Mouse (Mus musculus) spleen, adult 2 months (tissue): Measurements from ENCODE around the gene Lst1. TPM values are rescaled to one million over a fixed set of nuclear protein-coding genes. Genes with fewer than 3 reads are reported as not detected.

Source experiments
- DNase-seq, 2 experiments: peaks; one replicate each; pipeline versions ENCODE4 v3.0.0 to v3.0.0-alpha.2; 2012 to 2021; ENCODE audit warnings: low spot score in 2 of 2, low read depth in 1 of 2
- H3K27ac ChIP-seq: fragments of 200-500 bp; 2 replicates; pipeline ENCODE4 v1.5.1; 2012; ENCODE audit warnings: low read length, inconsistent platforms; ENCODE audit not compliant: insufficient read depth
- H3K27me3 ChIP-seq: fragments of 200-500 bp; 2 replicates; pipeline ENCODE4 v1.6.1; 2012; ENCODE audit warnings: mild to moderate bottlenecking, moderate library complexity, low read length, inconsistent platforms; ENCODE audit not compliant: control insufficient read depth, insufficient read depth
- H3K36me3 ChIP-seq: fragments of 200-500 bp; 2 replicates; pipeline ENCODE4 v1.6.1; 2012; ENCODE audit warnings: mild to moderate bottlenecking, low read length, inconsistent platforms; ENCODE audit not compliant: control insufficient read depth, insufficient read depth
- H3K4me1 ChIP-seq: fragments of 200-500 bp; 2 replicates; pipeline ENCODE4 v1.6.1; 2011; ENCODE audit warnings: inconsistent platforms; ENCODE audit not compliant: control insufficient read depth, insufficient read depth, insufficient read length
- H3K4me3 ChIP-seq: fragments of 200-500 bp; 2 replicates; pipeline ENCODE4 v1.5.1; 2011; ENCODE audit warnings: mild to moderate bottlenecking, inconsistent platforms; ENCODE audit not compliant: insufficient read depth, insufficient read length; ENCODE audit errors: extremely low read depth
- CTCF ChIP-seq: fragments of 200-500 bp; IDR thresholded peaks from 2 replicates; pipeline ENCODE4 v1.5.1; 2011; ENCODE audit warnings: mild to moderate bottlenecking, inconsistent platforms; ENCODE audit not compliant: insufficient read depth, insufficient read length, insufficient replicate concordance; ENCODE audit errors: extremely low read depth
- POLR2A ChIP-seq: fragments of 200-500 bp; IDR thresholded peaks from 2 replicates; pipeline ENCODE4 v1.6.1; 2011; ENCODE audit warnings: low read depth, low read length, inconsistent platforms
- WGBS: fragments of 180-500 bp; shearing (Covaris S2); methylation state at CpG from one replicate; pipeline ENCODE4 v1.1.7; 2018; 5-methylcytosine and 5-hydroxymethylcytosine counted together
- polyA plus RNA-seq: library from polyadenylated mRNA; depleted of rRNA; stranded (reverse); fragments of >200 nt; gene quantifications from 2 replicates; pipeline ENCODE4 v1.2.3, GENCODE M21; 2012

Gene Lst1
- polyA plus RNA-seq, 1 experiment: 109 TPM

- 10% methylated on average over 12 of the region's 12 CpGs for WGBS
- TF ChIP-seq POLR2A (no peak), CTCF (no peak)
- DNase-seq: peak; percentile 73 to 84
- Histone ChIP-seq H3K27ac (peak overlapping the region; percentile 84), H3K36me3 (no peaks in the 10 kb centered on the region), H3K27me3 (no peaks in the 10 kb centered on the region), H3K4me3 (peak overlapping the region; percentile 5; the same call in 1 of the 2 replicates), H3K4me1 (peaks cover 38% of the 10 kb centered on the region)
Measured at GRCm38 (mm10) chr17:35209785-35210535, 21.7 kb upstream of the Lst1 start.

GRCm38 (mm10) chr17:35205380-35205769 is 17.1 kb upstream of the Lst1 start:
- no peaks in the 10 kb centered on the region for H3K36me3 ChIP-seq
- WGBS: 26% methylated on average over 10 of the region's 10 CpGs
- peaks cover 30% of the 10 kb centered on the region for H3K4me1 ChIP-seq
- peak overlapping the region; percentile 90 for H3K27ac ChIP-seq
- no peak for TF ChIP-seq CTCF
- peak in 1 of 2 experiments; percentile 44 for DNase-seq
- H3K27me3 ChIP-seq: no peaks in the 10 kb centered on the region
- peak overlapping the region; percentile 62; the same call in 1 of the 2 replicates for H3K4me3 ChIP-seq

- Histone ChIP-seq H3K27ac (peak within 1 kb of the TSS; percentile 90), H3K27me3 (no peaks in the 10 kb centered on the region), H3K4me1 (peaks cover 32% of the 10 kb centered on the region), H3K4me3 (peak within 1 kb of the TSS; percentile 62), H3K36me3 (peaks cover 2% of the 10 kb centered on the region; the same call in 1 of the 2 replicates)
- 20% methylated on average over 20 of the region's 20 CpGs for WGBS
- 0 out of 2 replicates have a peak, but pooled peaks have one; percentile 4 for TF ChIP-seq CTCF
- TF ChIP-seq POLR2A: peak; percentile 81
- DNase-seq: peak in 1 of 2 experiments; percentile 78
Measured at GRCm38 (mm10) chr17:35204494-35205379, 16.5 kb upstream of the Lst1 start, which contains the start of gene Lta. TSS of gene Lta (minus strand) at chr17:35205351.

GRCm38 (mm10) chr17:35202442-35202841 is 14.2 kb upstream of the Lst1 start:
- Histone ChIP-seq H3K27me3 (no peaks in the 10 kb centered on the region), H3K27ac (peak overlapping the region; percentile 69; the same call in 1 of the 2 replicates), H3K4me1 (peaks cover 24% of the 10 kb centered on the region), H3K4me3 (peak overlapping the region; percentile 25; the same call in 1 of the 2 replicates), H3K36me3 (peaks cover 3% of the 10 kb centered on the region; the same call in 1 of the 2 replicates)
- TF ChIP-seq POLR2A (no peak), CTCF (no peak)
- no peak for DNase-seq
- WGBS: 88% methylated on average over 4 of the region's 4 CpGs

GRCm38 (mm10) chr17:35201787-35202186 is 13.5 kb upstream of the Lst1 start, which contains the start of gene Tnf:
TSS of gene Tnf (minus strand) at chr17:35202007.
- TF ChIP-seq CTCF (no peak), POLR2A (peak; percentile 93)
- Histone ChIP-seq H3K36me3 (peaks cover 3% of the 10 kb centered on the region; the same call in 1 of the 2 replicates), H3K4me1 (peaks cover 24% of the 10 kb centered on the region), H3K27ac (peak within 1 kb of the TSS; percentile 69), H3K27me3 (no peaks in the 10 kb centered on the region), H3K4me3 (peak within 1 kb of the TSS; percentile 63)
- peak in 1 of 2 experiments; percentile 73 for DNase-seq
- WGBS: 4% methylated on average over 13 of the region's 13 CpGs

GRCm38 (mm10) chr17:35201128-35201527 is 12.9 kb upstream of the Lst1 start:
- WGBS: 6% methylated on average over 11 of the region's 11 CpGs
- Histone ChIP-seq H3K27me3 (no peaks in the 10 kb centered on the region), H3K27ac (peak overlapping the region; percentile 69), H3K4me1 (peaks cover 26% of the 10 kb centered on the region), H3K36me3 (peaks cover 5% of the 10 kb centered on the region), H3K4me3 (peak overlapping the region; percentile 63)
- peak in 1 of 2 experiments; percentile 50 for DNase-seq
- TF ChIP-seq POLR2A (no peak), CTCF (no peak)
